Mouse (Mus musculus) 416B (cell line): ENCODE data around the gene Ica1.

Source experiments
- DNase-seq: peaks from one replicate; pipeline ENCODE4 v3.0.0; 2011; ENCODE audit warnings: low read depth

Gene Ica1

DNA sequence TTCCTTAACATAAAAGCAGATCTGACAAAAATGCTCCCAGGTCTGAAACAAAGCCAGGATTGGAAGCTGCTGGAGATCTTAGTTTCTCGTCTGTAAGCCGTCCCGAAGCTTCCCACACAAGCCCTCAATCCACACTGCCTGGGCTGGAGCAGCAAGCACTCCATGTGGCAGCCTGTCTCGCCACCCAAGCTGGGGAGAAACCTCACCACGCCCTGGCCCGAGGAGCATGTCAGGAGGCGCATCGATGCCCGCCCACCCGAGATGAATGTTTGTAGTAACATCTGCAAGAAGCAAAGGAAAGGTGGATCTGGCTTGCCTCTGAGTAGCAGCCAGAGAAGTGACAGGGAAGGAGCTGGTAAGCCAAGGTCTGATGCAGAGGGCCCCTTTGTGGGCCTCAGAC, 133.6 kb downstream of the Ica1 start:
- no peak for DNase-seq

- DNase-seq = peak; percentile 31
These were observed 137.4 kb downstream of the Ica1 start for GRCm38 (mm10) chr6:8640863-8641262.

DNA sequence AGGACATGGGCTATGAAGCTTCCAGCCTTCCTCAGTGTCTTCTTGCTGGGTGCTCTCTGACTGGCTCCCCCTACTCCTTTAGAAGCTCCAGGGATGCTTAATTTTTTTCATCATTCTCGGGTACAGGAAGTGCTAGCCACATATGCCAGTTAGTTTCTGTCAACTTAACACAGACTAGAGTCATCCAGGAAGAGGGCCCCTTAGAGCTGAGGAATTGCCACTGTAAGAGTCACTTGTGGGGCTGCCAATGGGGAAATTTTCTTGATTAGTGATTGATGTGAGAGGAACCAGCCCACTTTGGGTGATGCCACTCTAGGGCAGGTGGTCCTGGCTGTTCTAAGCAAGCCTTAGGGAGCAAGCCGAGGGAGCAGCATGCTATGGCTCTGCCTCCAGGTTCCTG, 138.8 kb downstream of the Ica1 start:
- peak; percentile 15 for DNase-seq

GRCm38 (mm10) chr6:8638899-8639298, 139.4 kb downstream of the Ica1 start:
- DNase-seq = no peak

- no peak for DNase-seq
These were observed 140.2 kb downstream of the Ica1 start for GRCm38 (mm10) chr6:8638122-8638521.

- DNase-seq = peak; percentile 43
These were observed 145.6 kb downstream of the Ica1 start for GRCm38 (mm10) chr6:8632701-8633100.

DNA sequence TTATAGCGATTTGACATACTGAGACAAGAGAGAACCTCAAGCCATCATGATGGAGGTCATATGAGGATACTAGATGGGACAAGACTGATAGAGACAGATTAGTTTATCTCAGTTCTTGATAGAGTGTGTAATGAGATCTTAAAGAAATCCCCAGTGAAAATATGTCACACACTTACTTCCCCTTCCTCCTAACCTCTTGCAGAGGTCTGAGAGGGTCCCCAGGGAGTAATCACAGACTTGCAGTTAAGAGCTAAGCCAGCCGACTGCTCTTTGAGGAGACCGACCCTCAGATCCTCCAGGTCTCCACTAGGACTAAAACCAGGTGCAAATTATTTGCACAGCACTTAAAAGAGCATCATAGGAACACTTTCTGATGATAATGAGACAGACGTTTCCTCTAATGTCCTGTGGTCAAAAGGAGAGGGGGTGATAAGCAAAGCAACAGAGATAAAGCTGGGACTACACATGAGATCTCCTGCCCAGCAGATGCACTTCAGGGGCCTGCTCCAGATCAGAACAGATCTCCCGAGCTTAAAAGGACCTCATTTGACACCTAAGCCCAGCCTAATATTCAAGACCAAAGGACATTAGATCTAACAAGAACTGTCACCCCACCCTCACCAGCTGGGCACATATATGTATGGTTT, 146.2 kb downstream of the Ica1 start:
- peak; percentile 60 for DNase-seq

DNA sequence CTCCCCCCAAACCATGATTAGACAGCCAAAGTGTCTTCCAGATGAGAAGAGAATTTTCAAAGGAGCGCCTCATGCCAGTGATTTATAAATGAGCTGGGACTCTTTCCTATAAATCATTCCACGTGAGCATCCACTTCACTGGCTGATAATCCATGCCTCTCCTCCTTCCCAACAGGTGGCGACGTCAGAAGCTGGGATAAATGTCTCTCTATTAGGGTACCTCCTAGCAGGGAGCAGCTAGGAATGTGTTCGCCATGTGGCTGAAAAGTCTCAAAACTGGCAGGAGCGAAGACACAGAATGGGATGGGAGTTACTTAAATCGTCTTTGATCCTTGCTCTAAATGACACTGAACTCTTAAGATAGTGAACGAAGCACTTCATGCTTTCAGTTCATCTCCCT, 146.9 kb downstream of the Ica1 start:
- no peak for DNase-seq

DNA sequence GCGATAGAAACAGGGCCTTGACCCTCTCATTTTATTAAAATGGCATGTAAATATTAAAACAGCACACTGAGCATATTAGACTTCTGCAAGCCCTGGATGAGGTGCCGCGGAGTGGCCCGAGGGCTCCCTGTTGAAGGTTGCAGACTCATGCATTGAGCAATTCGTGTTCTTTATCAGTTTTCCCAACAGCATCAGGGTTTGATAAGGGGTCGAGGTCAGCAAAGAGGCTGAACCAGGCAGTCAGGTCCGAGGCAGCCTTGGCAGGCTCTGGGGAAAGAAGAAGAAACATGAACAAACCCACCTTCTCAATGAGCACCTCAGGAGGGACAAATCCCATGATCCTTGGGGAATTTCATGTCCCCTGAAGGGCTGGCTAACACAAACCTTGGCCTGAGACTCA, 147.8 kb downstream of the Ica1 start:
- peak; percentile 50 for DNase-seq

GRCm38 (mm10) chr6:8628715-8629267, 149.5 kb downstream of the Ica1 start:
- DNase-seq = no peak

- DNase-seq = no peak
These were observed 150.1 kb downstream of the Ica1 start for GRCm38 (mm10) chr6:8628226-8628625.

GRCm38 (mm10) chr6:8623045-8623444, 155.2 kb downstream of the Ica1 start:
- peak; percentile 88 for DNase-seq

GRCm38 (mm10) chr6:8619582-8620350, 158.5 kb downstream of the Ica1 start:
- no peak for DNase-seq

DNA sequence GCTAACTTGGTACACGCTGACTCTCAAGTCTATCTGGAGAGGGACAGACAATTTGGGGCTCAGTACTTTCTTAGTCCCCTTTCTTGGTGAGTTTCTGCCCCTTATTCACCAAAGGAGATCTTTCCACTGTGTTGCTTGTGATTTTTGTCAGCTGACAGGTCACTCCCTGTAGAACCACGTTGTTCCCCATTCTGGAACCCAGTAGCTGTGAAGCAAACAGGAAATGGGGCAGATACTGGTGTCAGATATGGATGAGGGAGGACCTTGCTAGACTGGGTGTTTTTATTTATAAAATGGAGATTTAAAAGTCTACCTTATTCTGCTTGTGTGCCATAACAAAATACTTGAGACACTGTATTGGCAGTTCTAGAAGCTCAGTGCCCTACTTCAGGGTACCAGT, 160.9 kb downstream of the Ica1 start:
- no peak for DNase-seq

DNA sequence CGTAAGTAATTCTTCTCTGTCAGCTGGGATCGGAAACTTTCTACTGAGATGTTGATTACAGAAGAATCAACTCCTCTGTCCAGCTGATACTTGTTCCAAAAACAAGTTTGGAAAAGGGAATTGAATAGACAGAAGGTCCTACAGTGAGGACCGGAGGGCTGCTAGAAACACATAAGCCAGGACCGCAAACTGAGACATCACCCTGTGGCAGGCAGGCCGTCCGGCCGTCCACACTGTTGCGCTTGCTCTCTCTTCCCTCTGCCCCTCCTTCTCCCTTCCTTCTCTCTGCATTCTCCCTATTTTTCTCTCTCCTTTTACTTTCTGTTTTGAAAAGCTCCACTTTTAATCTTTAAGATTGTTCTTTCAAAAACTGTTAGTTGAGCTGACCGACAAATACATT, 186.6 kb downstream of the Ica1 start:
- DNase-seq = no peak

DNA sequence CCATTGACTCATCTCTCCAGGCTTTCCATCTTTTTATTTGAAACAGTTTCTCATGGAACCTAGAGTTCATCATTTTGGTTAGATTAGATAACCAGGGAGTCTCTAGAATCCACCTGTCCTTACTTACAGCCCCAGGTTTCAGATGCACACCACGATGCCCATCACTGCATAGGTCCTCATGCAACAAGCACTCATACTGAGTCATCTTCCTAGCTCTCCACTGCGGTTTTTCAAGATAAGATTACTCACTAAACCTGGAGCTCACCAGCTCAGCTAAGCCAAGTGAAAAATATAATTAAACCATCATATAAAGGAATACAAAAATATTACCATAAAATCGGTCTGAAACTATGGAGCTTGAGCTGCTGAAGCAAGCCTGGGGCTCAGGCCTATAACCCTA, 194.4 kb downstream of the Ica1 start:
- peak; percentile 51 for DNase-seq

DNA sequence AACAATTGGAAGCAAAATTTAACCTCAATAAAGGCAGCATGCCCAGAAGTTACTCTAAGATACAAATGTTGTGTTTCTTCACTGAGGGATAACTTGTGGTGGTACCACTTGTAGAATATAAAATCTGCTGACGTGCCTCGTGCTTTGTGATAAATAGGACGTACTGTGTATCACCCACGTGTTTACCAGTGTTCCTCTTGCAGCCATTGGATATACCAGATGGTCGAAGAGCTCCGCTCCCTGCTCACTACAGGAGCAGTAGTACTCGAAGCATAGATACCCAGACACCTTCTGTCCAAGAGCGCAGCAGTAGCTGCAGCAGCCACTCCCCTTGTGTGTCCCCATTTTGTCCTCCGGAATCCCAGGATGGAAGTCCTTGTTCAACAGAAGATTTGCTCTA, 195.9 kb downstream of the Ica1 start:
- DNase-seq = no peak
